Mouse (Mus musculus): ENCODE results near the gene Fam20a.
A peak's percentile ranks its signal among the peaks of the same experiment; 100 is the strongest.
"Not testable (repeated sequence)": the region's sequence is repeated elsewhere in the genome, so short reads cannot be mapped to it uniquely, and the experiment has no call there.

Fam20a gene

DNA sequence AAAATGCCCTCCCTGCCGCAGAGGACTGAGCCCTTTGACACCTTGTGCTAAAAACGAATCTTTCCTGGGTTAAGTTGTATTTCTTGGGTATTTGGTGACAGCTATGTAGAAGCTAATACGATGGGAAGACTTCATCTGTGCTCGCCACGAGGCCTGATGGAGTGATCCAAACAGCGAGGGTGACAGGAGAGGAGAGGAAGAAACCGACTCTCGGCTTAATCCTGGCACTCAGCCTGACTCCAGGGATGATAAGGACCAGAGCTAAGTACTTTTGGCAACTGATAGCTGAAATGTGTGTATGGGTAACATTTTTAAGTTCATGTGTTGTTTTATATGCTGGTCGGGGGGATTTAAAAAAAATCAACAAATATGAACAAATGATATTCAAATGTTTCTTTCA, 41.1 kb downstream of the Fam20a start:
- DNase-seq (ENCODE audit: low read depth), result no peak

GRCm38 (mm10) chr11:109678291-109678690, 43.8 kb downstream of the Fam20a start:
- no peak for DNase-seq (ENCODE audit: low read depth)

DNA sequence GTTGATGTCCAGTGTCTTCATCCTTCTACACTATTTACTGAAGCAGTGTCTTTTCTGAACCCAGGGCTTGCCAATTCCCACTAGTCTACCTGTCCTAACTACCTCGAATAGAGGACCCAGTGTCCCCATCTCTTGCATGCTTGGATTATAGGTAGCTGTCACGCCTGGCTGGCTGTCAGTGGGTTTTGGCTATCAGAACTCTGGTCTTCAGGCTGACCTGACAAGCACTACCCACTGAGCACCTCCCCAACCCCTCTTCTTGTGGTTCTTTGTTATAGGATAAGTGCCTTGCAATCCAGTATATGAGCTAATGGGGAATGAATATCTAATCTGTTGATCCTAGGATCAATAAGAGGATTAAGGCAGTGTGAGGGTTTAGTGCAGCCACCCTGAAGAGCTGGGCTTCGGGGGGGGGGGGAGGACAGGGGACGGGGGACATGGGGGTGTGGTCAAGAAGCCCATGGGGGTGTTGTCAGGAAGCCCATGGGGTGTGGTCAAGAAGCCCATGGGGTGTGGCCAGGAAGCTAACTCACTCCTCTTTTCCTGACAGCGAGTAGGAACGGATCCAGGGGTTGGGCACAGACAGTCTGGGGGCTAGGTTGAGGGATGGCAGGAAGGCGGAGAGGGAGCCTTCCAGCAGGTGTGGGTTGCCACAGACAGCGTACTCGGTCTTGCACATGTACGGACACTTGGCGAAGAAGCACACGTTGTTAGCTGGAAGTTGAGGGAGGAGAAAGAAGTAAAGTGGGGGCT, 45.3 kb downstream of the Fam20a start:
- no peak for DNase-seq (ENCODE audit: low read depth)

GRCm38 (mm10) chr11:109675771-109676170, 46.3 kb downstream of the Fam20a start:
- DNase-seq (ENCODE audit: low read depth), result no peak

- no peak for DNase-seq (ENCODE audit: low read depth)
Observed at GRCm38 (mm10) chr11:109675208-109675607, 46.9 kb downstream of the Fam20a start.

DNA sequence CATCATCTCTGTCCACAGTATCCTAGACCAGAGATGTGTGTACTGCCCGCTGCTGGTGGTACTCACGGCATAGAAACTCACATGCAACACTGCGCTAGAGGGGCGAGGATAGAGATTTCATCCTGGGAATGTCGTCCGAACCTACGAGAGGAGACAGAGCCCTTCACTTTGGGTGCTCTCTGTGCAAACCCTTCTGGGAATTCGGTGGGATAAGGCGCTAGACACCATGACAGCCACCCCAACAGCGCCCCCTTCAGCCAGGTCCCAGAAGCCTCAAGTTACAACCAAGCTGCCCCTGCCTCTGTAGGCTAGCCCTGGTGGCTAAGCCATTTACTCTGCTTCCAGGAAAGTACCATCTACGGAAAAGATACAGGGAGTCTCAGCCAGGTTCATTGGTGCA, 47.5 kb downstream of the Fam20a start:
- no peak for DNase-seq (ENCODE audit: low read depth)

DNA sequence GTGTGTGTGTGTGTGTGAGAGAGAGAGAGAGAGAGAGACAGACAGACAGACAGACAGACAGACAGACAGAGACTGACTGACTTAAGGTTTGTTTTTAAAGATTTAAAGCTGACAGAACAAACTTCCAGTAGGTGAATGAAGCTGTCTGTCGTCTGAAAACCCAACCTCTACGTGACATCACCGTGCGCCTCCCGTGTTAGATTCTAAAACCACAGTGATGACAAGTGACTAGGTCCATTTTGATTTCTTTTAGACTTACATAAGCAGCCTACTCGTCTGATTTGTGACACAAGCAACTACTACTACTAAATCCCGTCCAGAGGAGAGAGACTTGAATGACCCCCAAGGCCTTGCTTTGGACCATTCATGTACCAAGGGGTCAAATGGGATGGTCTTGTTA, 48.3 kb downstream of the Fam20a start:
- DNase-seq (ENCODE audit: low read depth), result no peak

DNA sequence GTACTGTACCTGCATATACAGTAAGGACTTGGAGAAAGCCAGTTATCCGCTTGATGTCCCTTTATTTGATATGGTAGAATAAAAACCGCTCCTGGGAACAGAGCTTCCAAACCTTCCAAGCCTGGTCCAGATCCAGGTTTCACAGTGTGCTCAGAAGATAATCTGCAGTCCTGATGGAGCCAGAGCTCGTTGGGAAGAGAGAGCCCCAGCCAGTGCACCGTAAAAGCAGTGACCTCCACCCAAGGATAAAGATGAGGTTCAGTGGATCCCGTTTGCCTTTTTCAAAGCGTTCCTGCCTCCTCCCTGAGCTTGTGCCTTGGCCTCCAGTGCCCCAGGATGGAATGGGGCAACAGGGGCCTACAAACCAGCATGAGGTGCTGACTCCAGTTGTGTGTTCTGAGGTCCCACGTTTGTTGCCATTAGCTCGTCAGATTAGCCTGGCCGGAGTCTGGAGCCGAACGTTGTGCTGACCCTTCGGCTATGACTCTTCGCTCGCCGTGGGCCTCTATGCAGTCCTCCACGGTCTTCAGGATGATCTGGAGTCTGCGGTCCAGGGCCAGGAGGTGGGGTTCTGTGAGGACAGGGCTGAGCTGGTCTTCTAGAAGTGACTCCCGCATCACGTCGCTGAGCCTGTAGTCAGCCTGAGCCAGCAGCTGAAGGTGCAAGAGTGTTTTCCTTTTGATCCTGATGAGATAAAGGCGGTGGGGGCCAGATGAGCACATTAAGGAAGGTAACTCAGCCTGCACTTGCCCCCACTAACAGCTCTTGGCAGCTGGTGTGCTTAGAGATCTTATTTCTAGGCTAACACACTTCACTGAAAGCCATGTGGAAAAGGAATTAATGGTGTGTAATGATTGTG, 49.0 kb downstream of the Fam20a start:
- DNase-seq (ENCODE audit: low read depth), result no peak

DNA sequence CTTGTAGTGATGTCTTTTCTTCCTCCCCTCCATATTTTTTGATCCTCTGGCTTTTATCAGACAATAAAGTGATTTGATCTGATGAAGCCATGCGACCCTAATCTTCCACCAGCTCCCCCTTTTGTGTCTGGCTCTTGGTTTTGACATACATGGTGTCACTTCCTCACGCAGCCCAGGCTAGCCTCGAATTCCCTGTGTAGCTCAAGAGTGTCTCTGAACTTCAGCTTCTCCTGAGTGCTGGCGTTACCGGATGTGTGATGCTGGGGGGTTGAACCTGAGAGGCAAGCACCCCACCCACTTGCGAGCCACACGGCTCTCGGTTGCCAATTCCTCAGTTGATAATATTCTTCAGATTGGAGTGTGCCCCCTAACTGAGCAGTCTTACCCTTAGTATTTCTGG, 49.7 kb downstream of the Fam20a start:
- DNase-seq (ENCODE audit: low read depth), result no peak

DNA sequence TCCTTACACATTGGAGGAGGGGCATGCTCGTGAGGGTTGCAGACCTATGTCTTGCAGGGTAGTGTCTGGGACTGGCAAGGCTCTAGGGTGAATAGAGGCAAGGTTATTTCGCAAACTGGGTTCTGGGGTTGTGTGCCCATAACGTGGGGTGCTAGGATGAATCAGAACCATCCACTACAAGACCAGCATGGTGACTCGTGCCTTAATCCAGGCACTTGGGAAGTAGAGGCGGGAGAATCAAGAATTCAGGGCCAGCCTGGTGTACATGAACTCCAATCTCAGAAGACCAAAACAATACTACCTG, 50.1 kb downstream of the Fam20a start:
- no peak for DNase-seq (ENCODE audit: low read depth)

DNA sequence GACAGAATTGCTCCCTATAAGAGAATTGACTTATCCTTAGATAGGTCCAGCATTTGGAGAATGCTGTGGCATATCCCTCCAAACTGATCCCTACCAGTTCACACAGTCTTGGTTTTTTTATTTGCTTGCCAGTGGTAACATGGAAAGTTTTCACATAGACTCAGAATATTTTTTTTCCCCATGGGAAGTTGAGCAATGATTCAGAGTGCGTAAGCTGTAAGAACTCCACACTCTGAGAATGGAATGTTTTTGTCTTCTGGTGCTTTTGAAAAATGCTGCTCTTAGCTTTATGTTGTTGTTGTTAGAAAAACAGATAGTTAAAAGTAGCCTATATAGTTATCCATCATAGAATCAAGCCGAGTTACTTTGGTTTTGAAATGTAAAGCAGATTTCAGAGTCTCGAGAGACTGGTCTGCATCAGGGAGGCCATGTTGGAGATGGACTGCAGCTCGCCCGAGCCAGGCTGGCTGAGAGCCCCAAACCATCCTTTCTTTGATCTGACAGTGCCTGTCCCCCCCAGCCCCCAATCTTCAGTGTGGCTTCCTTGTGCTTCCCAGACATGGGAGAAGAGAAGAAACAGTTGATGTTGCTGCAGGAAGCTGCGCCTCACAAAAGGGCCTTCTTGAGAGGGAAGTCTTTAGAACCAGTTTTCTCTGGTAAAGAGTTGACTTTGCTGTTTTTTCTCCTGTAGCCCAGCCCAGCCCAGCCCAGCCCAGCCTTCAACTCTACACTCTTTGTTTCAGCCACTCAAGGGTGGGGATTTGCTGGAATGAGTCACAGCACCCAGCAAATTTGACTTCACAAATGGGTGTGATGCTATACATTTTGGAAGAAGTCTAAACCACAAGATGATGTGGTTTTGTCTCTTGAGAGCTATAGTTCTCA, 50.7 kb downstream of the Fam20a start:
- peak; percentile 41 for DNase-seq (ENCODE audit: low read depth)

DNA sequence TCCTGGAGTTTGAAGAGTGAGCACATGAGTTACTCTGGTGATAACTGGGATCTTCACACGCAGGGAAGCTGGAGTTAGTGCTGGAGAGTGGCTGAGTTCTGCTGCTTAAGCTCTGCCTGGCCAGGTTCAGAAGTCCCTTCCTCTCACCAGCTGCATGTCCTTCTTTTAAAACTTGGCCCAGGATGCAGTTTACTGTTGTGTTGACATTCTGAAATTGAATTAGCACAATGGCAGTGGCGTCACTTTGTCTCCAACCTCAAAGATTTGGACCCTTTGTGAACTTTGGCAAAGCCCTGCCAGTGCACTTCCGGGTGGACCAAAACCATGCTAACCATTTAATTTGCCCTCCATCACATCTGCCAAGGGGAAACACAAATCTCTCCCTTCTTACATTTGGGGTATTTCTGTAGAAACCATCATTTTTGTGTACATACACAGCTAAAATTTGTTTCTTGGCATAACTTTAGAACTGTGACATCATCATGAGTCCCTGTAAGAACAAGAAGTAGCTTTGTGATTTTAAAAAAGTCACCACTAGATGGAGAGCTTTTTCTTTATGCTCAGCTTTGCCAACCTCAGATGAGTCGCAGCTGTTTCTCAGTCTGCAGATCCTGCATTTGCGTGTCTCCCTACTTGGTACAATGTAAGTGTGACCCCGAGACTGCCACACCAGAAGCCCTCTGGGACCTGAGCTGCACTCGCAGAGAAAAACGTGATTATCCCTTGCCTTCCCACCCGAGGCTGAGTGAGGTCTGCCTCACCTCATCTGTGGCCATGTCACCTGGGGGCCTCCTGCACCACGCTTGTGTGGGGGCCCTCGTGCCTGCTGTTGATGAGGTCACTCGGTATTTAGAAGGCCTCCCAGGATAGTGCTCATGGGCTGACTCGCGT, 51.8 kb downstream of the Fam20a start:
- peak; percentile 80 for DNase-seq (ENCODE audit: low read depth)

- DNase-seq (ENCODE audit: low read depth), result no peak
Observed at GRCm38 (mm10) chr11:109669149-109669708, 52.9 kb downstream of the Fam20a start.

DNA sequence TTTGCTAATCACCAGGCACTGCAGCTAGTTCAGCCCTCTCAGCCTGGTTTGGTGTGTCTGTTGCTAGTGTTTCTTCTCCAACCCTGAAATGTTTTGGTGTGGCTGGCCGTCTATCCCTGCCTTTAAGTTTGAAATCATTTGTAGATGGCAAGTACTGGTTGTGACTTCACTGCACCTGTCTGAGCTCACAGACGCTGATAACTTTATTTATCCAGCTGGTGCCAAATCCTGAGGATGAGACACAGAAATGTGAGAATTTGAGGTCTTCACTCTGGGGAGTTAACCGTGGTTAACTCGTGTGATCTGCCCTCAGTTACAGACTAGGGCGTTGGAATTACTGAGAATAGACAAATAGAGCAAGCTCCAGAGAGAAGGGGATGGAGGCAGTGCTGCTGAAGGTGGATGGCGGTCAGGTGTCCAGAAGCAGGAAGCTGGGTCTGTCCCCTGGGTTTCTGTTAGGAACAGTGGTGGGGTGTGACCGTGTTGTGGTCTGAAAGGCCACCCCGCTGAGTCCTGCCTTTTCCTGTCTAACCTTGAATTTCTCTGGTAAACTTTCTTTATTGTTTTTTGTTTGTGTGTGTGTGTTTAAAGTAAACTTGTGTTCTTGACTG, 53.9 kb downstream of the Fam20a start:
- DNase-seq (ENCODE audit: low read depth), result peak; percentile 37

DNA sequence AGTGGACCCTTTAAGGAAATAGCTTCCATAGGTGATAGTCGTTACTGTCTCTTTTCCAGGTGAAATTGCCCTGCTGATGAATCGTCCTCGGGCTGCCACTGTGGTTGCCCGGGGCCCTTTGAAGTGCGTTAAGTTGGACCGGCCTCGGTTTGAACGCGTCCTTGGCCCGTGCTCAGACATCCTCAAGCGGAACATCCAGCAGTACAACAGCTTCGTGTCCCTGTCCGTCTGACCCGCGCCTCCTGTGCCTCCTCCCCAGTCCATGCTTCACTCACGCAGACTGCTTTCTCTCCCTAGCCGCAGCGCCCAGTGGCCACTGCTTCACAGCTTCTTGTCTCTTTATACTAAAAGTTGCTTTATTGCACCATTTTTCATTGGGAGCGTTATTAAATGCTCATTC, 54.7 kb downstream of the Fam20a start:
- no peak for DNase-seq (ENCODE audit: low read depth)

- no peak for DNase-seq (ENCODE audit: low read depth)
Observed at GRCm38 (mm10) chr11:109666411-109666810, 55.7 kb downstream of the Fam20a start.

- no peak for DNase-seq (ENCODE audit: low read depth)
Observed at GRCm38 (mm10) chr11:109665424-109665823, 56.7 kb downstream of the Fam20a start.

DNA sequence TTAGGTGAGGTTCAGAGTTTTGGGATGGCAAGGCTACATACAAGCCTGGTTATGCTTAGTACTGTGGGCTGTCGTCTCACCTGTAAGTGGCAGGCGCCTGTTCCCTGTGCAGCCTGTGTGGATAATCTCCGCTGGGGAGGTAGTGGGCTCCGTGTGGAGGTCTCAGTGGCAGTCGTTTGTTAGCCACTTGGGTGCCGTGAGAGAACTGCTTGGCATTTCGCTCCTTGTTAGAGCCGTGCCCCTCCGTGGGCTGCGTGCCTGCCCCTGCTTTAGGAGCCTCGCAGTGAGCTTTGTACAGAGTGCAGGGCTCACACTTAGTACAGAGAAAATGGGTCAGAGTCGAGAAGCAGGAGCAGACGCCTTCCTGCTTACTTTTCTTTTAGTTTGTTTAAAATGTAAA, 57.8 kb downstream of the Fam20a start:
- no peak for DNase-seq (ENCODE audit: low read depth)

DNA sequence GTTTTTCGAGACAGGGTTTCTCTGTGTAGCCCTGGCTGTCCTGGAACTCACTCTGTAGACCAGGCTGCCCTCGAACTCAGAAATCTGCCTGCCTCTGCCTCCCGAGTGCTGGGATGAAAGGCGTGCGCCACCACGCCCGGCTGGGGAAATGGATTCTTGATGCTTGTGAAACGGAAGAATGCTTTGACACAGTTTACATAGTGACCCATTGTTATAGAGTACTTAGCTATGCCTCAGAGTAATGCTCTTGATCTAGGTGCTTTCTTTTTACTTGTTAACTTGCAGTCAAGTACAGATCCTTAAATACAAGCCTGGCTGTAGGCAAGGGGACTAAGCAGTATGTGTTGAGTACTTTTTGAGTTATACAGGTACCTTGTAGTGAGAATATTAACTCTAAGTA, 61.6 kb downstream of the Fam20a start:
- not testable (repeated sequence) for DNase-seq (ENCODE audit: low read depth)

GRCm38 (mm10) chr11:109656232-109656631, 65.8 kb downstream of the Fam20a start:
- no peak for DNase-seq (ENCODE audit: low read depth)

DNA sequence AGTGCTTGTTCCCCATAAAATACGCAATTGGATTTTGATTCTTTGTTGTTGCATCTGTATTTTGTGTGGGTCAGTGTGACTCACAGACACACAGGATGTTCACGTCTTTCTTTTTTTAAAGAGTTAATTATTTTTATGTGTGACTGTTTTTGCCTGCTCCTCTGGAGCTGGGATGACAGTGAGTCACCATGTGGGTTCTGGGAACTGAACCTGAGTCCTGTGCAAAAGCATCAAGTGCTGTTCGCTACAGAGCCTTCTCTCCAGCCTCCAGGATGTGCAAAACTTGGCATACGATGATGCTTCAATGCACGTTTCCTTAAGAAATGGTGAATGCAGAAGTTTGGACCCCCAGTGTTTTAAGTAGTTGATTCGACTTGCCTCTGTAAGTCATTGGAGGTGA, 67.5 kb downstream of the Fam20a start:
- DNase-seq (ENCODE audit: low read depth), result no peak

Measured in 416B (cell line).